Mouse (Mus musculus): ENCODE measurements around the gene Gm28036.
"Not testable (repeated sequence)": the region's sequence is repeated elsewhere in the genome, so short reads cannot be mapped to it uniquely, and the experiment has no call there.

The Gm28036 gene

GRCm38 (mm10) chr2:156126992-156127391, at the start of gene Gm28036:
TSS of gene Gm28036 (minus strand) at chr2:156127092.
- no peak for DNase-seq (ENCODE audit: inconsistent age in 2 of 2, low spot score in 1 of 2)

DNA sequence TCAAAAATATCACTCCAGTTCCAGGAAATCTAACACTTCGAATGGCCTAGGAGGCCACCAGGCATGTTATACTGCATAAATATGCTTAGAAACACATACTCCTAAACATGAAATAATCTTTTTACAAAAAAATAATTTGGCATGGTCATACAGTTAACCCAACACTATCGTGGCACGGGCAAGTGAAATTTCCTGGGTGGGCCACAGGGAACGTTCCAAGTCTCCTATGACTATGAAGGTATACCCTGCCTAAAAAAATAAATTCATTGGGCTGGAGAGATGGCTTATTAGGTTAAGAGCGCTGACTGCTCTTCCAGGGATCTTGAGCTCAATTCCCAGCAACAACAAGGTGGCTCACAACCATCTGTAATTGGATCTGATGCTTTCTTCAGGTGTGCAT, 39.7 kb upstream of the Gm28036 start:
- DNase-seq (ENCODE audit: inconsistent age in 2 of 2, low spot score in 1 of 2), result no peak

GRCm38 (mm10) chr2:156165478-156165877, 38.6 kb upstream of the Gm28036 start:
- DNase-seq (ENCODE audit: inconsistent age in 2 of 2, low spot score in 1 of 2), result no peak

DNA sequence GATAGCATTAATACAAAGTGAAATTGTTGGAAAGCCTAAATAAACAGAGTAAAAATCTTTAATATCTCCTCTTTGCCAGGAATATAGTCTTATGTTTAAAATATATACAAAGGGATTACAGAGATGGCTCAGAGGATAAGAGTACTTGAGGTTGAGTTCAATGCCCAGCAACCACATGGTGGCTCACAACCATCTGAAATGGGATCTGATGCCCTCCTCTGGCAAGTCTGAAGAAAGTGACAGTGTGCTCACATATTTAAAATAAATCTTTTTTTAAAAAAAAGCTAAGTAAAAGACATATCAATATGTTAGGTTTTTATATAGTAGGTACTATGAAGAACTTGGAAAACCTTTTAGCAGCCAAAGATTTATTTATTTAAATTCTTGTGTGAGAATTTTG, 24.6 kb upstream of the Gm28036 start:
- DNase-seq (ENCODE audit: inconsistent age in 2 of 2, low spot score in 1 of 2), result no peak

GRCm38 (mm10) chr2:156147316-156147915, 20.5 kb upstream of the Gm28036 start:
- peak in 1 of 2 experiments; percentile 60 for DNase-seq (ENCODE audit: inconsistent age in 2 of 2, low spot score in 1 of 2)

DNA sequence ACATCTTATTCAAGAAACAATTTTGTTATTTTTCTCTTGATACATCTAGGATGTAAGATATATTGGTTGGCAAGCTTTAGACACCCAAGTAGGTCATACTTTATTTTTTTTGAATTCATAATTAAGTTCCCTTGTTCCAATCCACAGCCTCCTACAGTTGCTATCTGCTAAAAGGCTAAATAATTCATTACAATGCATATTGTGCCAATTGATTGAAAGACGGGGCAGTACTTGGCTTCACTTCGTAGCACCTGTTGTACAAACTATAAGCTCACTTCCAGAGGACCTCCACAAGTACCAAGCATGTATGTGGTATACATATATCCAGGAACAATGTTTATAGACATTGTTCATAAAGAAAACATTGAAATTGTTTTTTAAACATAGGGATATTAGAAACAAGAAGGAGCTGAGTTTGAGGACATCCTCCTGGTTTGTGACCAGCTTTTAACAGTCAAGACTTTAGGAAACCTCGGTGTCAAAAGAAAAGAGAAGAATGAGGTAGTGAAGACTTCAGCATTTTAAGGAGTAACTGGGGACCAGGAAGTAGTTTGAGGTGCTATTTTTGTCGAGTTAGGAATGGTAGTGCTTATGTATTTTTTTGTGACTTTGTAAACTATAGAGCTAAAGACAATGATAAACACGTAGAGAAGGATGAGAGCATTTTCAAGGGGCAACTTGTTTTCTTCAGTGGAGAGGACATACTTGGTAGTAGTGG, 19.5 kb upstream of the Gm28036 start:
- no peak for DNase-seq (ENCODE audit: inconsistent age in 2 of 2, low spot score in 1 of 2)

- peak in 1 of 2 experiments; percentile 51 for DNase-seq (ENCODE audit: inconsistent age in 2 of 2, low spot score in 1 of 2)
Measured at GRCm38 (mm10) chr2:156145486-156146130, 18.7 kb upstream of the Gm28036 start.

- peak; percentile 93 to 97 for DNase-seq (ENCODE audit: inconsistent age in 2 of 2, low spot score in 1 of 2)
Measured at GRCm38 (mm10) chr2:156143953-156144724, 17.2 kb upstream of the Gm28036 start, which contains the start of the genes Romo1 and Nfs1. TSS of gene Romo1 (plus strand) at chr2:156144039. TSS of gene Nfs1 (minus strand) at chr2:156144186.

DNA sequence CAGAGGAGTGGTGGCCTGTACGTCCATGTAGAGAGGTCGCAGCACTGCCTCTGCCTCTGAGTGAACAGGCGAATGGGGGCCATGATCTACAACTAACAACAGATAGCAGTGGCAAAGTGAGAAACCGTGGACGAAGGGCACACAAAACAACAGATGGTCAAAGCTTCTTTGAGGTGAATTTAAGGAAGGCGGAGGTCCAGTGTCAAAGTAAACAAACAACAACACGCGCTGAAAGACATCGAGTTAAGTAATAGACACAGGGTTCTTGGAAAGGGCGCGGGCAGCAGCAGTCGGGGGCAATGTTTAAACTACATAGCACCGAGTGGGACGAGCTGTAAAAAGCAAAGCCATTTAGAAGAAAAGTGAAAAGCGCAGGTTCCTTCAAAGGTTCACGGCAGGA, 16.5 kb upstream of the Gm28036 start:
- DNase-seq (ENCODE audit: inconsistent age in 2 of 2, low spot score in 1 of 2), result no peak

DNA sequence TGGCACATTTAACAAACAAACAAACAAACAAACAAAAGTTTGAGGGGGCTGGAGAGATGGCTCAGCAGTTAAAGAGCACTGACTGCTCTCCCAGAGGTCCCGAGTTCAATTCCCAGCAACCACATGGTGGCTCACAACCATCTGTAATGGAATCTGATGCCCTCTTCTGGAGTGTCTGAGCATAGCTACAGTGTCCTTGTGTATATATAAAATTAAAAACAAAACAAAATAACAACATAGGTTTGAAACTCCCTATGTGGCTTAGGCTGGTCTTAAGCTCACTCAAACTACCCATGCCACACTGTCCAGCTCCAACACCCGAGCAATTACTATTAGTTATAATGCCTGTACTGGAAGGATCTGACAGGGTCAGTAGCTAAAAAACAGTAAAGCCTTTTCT, 15.9 kb upstream of the Gm28036 start:
- DNase-seq (ENCODE audit: inconsistent age in 2 of 2, low spot score in 1 of 2), result no peak

GRCm38 (mm10) chr2:156135695-156136094, 8.8 kb upstream of the Gm28036 start:
- DNase-seq (ENCODE audit: inconsistent age in 2 of 2, low spot score in 1 of 2), result no peak

DNA sequence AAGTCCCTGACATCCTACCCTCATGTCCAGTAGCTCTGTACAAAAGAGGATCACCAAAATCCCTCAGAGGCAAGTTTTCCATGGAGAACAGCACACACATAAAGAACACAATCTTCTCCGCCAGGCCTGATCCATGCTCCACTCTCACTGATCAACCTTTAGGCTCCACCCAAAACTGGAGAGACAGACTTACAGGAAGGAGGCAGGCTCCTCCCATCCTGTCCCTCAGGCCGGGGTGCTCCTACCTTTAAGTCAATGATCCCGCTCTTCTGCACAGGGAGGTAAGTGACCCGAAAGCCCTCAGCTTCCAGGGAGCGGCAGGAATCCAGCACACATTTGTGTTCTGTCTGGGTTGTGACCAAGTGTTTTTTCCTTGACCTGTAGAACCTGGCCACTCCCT, 7.3 kb upstream of the Gm28036 start:
- DNase-seq (ENCODE audit: inconsistent age in 2 of 2, low spot score in 1 of 2), result no peak

DNA sequence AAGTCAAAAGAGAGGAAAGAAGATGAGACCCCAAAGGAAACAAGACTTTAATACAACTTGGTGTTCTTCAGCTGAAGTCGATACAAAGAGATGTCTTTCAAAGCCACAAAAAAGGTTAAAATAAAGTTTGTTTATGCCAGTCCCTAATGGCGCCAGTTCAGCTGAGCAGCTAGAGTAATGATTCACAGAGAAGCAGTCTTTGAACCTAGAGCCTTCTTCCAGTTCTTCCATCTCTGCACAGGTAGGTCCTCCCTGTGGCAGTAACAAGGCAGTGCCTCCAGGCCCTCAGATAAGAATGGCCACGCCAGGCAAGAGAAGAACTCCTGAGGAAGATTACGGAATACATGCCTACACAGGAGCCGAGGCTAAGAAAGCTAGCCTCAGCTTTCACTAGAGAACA, 3.2 kb downstream of the Gm28036 start:
- DNase-seq (ENCODE audit: inconsistent age in 2 of 2, low spot score in 1 of 2), result no peak

GRCm38 (mm10) chr2:156119566-156119965, 7.3 kb downstream of the Gm28036 start:
- no peak for DNase-seq (ENCODE audit: inconsistent age in 2 of 2, low spot score in 1 of 2)

GRCm38 (mm10) chr2:156112080-156112423, 14.8 kb downstream of the Gm28036 start:
- DNase-seq (ENCODE audit: inconsistent age in 2 of 2, low spot score in 1 of 2), result not testable (repeated sequence)

- DNase-seq (ENCODE audit: inconsistent age in 2 of 2, low spot score in 1 of 2), result peak; percentile 92 to 98
Measured at GRCm38 (mm10) chr2:156111358-156112079, 15.4 kb downstream of the Gm28036 start, which contains the start of the genes Cpne1 and Rbm12. TSS of gene Cpne1 (minus strand) at chr2:156111965. TSS of gene Rbm12 (minus strand) at chr2:156111978.

DNA sequence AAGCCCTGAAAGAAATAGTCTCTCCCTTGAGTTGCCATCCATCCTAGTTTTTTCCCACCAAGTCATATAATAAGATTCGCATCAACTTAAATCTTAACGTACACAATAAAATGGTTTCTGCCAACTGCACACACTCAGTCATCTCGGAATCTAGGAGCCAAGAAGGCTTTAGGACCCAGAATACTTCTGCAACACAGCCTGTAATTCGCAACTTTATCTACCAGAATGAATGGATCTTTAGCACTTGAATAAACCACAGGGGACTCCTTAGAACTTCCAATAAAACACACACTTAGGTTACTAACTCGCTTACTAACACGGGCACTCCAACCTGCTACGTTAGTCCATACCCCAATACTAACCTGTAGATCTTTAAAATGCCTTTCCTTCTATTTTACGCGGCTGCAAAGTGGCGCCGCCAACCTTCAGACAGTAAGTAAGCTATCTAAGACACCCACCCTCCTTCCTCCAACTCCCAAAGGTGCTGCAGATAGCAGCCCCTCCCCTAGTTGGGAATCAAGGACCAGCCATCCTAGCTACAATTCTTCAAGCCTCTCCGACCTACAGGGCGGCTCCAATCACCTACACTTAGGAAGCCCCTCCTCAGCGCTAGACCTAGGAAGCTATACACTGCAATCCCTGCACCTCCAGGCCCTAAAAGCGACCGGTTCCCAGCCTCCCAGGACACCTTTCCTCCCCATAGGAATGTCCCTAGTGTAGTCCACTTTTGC, 16.1 kb downstream of the Gm28036 start:
- peak; percentile 12 to 65 for DNase-seq (ENCODE audit: inconsistent age in 2 of 2, low spot score in 1 of 2)

DNA sequence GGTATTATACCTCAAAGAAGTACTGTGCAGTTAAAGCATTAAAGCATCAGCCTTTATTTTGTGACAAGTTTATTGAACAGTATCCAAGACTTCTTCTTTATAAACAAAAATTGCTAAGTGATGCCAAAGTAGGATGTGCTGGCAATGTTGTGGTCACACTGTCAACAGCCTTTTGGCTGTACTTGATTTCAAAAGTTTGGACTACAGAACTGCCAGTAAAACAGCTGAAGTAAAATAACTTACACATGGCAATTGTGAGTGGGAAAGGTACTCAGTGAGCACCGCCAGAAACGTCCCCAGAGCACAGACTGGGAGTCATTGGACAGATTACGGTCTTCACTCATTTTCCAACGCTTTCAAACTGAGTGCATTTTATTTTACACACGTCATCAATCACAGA, 35.0 kb downstream of the Gm28036 start:
- peak in 1 of 2 experiments; percentile 3 for DNase-seq (ENCODE audit: inconsistent age in 2 of 2, low spot score in 1 of 2)

- DNase-seq (ENCODE audit: inconsistent age in 2 of 2, low spot score in 1 of 2), result peak in 1 of 2 experiments; percentile 9
Measured at GRCm38 (mm10) chr2:156089799-156090198, 37.1 kb downstream of the Gm28036 start.

Measured in adrenal gland, adult (tissue).